Mouse (Mus musculus) splenic B cell, adult 2 months (primary cell): ENCODE results near the gene 4930432M17Rik.

Source experiments
- DNase-seq: peaks from one replicate; pipeline ENCODE4 v3.0.0-alpha.2; 2011; ENCODE audit warnings: low read depth, low spot score
- H3K27me3 ChIP-seq: 2 replicates; pipeline ENCODE4 v1.6.1; 2012; ENCODE audit warnings: mild to moderate bottlenecking, low read length, moderate library complexity, mixed read lengths; ENCODE audit not compliant: control insufficient read depth, poor library complexity, insufficient read depth, severe bottlenecking
- H3K36me3 ChIP-seq: 2 replicates; pipeline ENCODE4 v1.6.1; 2012; ENCODE audit warnings: mild to moderate bottlenecking, low read length, moderate library complexity, mixed read lengths; ENCODE audit not compliant: control insufficient read depth, poor library complexity, insufficient read depth, severe bottlenecking

4930432M17Rik gene

GRCm38 (mm10) chr3:121670462-121670861 is at the start of gene 4930432M17Rik:
Gene 4930432M17Rik (plus strand): TSS chr3:121670762.
- H3K36me3 ChIP-seq, result no peaks in the 10 kb centered on the region
- no peak for DNase-seq
- H3K27me3 ChIP-seq, result no peaks in the 10 kb centered on the region

- H3K36me3 ChIP-seq, result no peaks in the 10 kb centered on the region
- no peaks in the 10 kb centered on the region for H3K27me3 ChIP-seq
- DNase-seq, result no peak
Measured at GRCm38 (mm10) chr3:121625662-121626061, 44.9 kb upstream of the 4930432M17Rik start.

GRCm38 (mm10) chr3:121626273-121626672 is 44.3 kb upstream of the 4930432M17Rik start:
- Histone ChIP-seq H3K36me3 (no peaks in the 10 kb centered on the region), H3K27me3 (no peaks in the 10 kb centered on the region)
- DNase-seq, result no peak

GRCm38 (mm10) chr3:121628245-121628644 is 42.3 kb upstream of the 4930432M17Rik start:
- Histone ChIP-seq H3K36me3 (no peaks in the 10 kb centered on the region), H3K27me3 (no peaks in the 10 kb centered on the region)
- no peak for DNase-seq

- Histone ChIP-seq H3K36me3 (no peaks in the 10 kb centered on the region), H3K27me3 (no peaks in the 10 kb centered on the region)
- no peak for DNase-seq
Measured at GRCm38 (mm10) chr3:121630626-121631025, 39.9 kb upstream of the 4930432M17Rik start.

- Histone ChIP-seq H3K36me3 (no peaks in the 10 kb centered on the region), H3K27me3 (no peaks in the 10 kb centered on the region)
- no peak for DNase-seq
Measured at GRCm38 (mm10) chr3:121634963-121635362, 35.6 kb upstream of the 4930432M17Rik start.

GRCm38 (mm10) chr3:121635505-121635904 is 35.1 kb upstream of the 4930432M17Rik start:
- DNase-seq, result no peak
- Histone ChIP-seq H3K27me3 (no peaks in the 10 kb centered on the region), H3K36me3 (no peaks in the 10 kb centered on the region)

GRCm38 (mm10) chr3:121636315-121636714 is 34.2 kb upstream of the 4930432M17Rik start:
- Histone ChIP-seq H3K36me3 (no peaks in the 10 kb centered on the region), H3K27me3 (no peaks in the 10 kb centered on the region)
- no peak for DNase-seq

- no peaks in the 10 kb centered on the region for H3K27me3 ChIP-seq
Measured at GRCm38 (mm10) chr3:121636748-121637147, 33.8 kb upstream of the 4930432M17Rik start.

GRCm38 (mm10) chr3:121637792-121638191 is 32.8 kb upstream of the 4930432M17Rik start:
- H3K27me3 ChIP-seq, result no peaks in the 10 kb centered on the region
- no peaks in the 10 kb centered on the region for H3K36me3 ChIP-seq
- no peak for DNase-seq

More at GRCm38 (mm10) chr3:121636748-121637147, 33.8 kb upstream of the 4930432M17Rik start:
- no peak for DNase-seq
- H3K36me3 ChIP-seq, result no peaks in the 10 kb centered on the region

- DNase-seq, result no peak
- Histone ChIP-seq H3K27me3 (no peaks in the 10 kb centered on the region), H3K36me3 (no peaks in the 10 kb centered on the region)
Measured at GRCm38 (mm10) chr3:121638241-121638640, 32.3 kb upstream of the 4930432M17Rik start.

- no peak for DNase-seq
- Histone ChIP-seq H3K27me3 (no peaks in the 10 kb centered on the region), H3K36me3 (no peaks in the 10 kb centered on the region)
Measured at GRCm38 (mm10) chr3:121640611-121641010, 30.0 kb upstream of the 4930432M17Rik start.

GRCm38 (mm10) chr3:121643236-121643635 is 27.3 kb upstream of the 4930432M17Rik start:
- H3K27me3 ChIP-seq, result no peaks in the 10 kb centered on the region
- DNase-seq, result no peak
- H3K36me3 ChIP-seq, result no peaks in the 10 kb centered on the region

- Histone ChIP-seq H3K27me3 (no peaks in the 10 kb centered on the region), H3K36me3 (no peaks in the 10 kb centered on the region)
- DNase-seq, result no peak
Measured at GRCm38 (mm10) chr3:121645447-121645846, 25.1 kb upstream of the 4930432M17Rik start.

- Histone ChIP-seq H3K36me3 (no peaks in the 10 kb centered on the region), H3K27me3 (no peaks in the 10 kb centered on the region)
- DNase-seq, result no peak
Measured at GRCm38 (mm10) chr3:121646364-121647048, 24.1 kb upstream of the 4930432M17Rik start.
